Mouse (Mus musculus) cerebellum, adult 11 months (tissue): ENCODE measurements around the gene Tnrc6b.
"Not testable (repeated sequence)": the region's sequence is repeated elsewhere in the genome, so short reads cannot be mapped to it uniquely, and the experiment has no call there.

Source experiments
- DNase-seq: peaks from one replicate; pipeline ENCODE4 v3.0.0; 2022

The Tnrc6b gene

DNA sequence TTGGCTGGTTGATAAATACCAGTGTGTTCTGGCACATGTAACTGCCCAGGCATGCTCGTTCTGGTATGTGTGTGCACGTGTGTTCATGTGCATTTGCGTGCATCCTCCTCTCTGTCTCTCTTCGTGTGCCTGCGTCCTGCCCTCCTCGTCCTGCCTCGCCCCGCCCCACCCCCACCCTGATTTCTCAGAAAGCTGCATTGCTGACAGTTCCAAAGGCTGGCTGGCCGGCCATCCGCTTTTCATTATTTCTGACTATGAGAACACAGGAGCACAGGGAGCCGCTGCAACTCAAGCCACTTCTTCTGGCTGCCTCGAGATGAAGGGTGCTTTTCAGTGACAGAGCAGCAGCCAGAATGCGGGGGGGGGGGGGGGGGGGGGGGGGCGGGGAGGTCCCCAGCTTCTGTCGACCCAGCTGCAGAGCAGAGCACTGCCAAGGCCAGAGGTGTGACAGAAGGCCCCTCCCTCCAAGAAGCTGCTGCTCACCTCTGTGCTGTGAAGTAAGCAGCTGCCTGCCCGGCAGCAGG, 219.0 kb downstream of the Tnrc6b start:
- no peak for DNase-seq

DNA sequence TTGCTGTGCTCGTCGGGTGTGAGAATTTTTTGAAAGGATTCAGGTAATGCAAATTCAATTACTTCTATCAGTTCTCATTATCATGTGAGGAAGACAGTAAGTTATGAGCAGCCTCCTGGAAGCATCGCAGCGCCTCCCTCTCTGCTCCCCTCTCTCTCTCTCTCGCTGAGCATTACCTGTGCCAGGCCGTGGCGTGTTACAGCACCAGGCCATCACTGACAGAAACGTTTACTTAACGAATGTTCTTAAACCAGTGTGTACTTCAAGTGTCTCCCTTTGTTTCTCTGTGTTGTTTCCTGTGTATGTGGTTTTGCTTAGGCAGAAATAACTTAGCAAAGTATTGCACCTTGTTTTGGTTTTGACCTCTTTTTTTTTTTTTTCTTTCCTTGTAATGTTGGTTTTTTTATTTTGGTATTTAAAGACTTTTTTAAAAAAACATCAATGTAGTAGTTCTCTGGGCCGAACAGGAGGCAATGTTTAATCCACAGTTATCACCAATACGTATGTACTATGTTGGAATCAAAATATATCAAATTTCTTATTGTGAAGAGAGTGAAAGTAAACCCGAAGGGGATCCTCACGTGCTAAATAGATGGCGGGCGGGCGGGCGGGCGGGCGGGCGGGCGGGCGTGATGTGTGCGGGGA, 219.7 kb downstream of the Tnrc6b start:
- DNase-seq = not testable (repeated sequence)

DNA sequence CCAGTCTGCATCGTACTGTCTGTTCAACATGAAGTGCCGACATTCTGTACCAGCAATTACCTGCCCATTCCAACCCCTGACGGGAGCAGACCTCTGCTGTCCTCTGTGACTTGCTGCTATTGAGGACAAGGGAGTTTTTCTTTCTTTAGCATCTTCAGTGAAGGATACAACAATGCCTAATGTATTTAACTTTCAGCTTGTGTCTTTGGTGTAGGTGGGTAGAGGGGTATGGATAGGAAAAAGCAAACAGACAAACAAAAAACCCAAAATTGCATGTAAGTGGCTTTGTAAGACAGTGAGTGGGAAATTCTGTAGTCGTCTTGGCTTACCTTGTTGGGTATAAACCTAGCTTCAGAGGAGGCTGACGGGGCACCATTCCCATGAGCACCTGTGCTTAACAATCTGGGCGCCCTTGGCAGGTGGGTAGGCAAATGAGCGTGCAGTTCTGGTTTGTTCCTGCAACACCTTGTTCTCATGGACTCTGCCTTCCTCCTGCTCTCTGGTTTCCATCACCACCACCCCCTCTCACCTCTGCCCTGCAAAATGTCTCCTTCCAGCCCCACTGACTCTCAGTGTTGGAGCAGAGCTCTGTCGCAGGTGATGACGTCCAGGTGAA, 220.3 kb downstream of the Tnrc6b start:
- no peak for DNase-seq

DNA sequence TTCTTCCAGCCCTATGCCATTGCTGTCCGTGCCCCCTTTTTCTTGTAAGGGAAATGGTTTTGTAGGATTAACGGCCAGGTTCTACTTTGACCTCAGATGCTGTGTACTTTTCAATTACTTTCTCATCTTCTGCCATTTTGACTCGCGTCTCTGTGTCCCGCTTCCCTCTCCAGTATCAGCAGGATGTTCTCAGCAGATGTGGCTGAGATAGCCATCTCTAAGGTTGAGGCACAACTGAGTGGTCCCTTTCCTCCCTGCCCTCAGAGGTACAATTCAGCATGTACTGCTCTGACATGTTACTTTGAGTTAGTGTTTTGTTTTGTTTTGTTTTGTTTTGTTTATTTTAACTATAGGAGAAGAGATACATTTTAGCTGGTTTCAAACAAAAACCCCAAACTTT, 223.7 kb downstream of the Tnrc6b start:
- DNase-seq = no peak

DNA sequence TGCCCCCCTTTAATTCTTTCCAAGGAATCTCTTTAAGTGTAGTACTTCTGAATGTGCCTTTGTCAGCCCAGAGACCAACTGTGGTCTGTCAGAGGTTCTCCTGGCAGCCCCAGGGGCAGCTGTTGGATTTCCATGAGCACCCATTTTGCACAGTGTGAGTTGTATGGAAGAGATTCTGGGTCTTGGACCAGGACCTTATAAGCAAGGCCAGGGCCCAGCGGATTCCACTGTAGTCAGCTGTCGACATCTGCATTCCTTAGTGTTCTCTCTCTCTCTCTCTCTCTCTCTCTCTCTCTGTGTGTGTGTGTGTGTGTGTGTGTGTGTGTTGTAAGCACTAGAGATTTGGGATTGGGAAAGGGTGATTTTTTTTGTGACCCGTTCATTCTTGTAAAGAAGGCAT, 225.6 kb downstream of the Tnrc6b start:
- no peak for DNase-seq

DNA sequence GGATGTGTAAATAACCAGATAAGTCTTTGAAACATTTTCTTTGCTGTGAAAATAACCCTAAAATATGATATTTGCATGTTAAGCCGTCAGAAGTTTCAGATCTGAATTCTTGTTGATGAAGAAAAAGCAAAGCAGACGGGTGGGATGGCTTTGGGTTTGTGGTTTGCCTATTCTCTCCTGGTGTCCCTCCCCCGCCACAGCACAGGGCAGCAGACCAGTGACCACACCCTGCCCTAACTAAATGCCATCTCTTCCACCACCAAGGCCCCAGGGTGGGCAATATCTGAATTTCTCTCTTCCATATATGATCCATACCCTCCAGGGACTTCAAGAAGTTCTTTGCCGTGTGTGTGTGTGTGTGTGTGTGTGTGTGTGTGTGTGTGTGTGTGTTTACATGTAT, 227.5 kb downstream of the Tnrc6b start:
- no peak for DNase-seq

DNA sequence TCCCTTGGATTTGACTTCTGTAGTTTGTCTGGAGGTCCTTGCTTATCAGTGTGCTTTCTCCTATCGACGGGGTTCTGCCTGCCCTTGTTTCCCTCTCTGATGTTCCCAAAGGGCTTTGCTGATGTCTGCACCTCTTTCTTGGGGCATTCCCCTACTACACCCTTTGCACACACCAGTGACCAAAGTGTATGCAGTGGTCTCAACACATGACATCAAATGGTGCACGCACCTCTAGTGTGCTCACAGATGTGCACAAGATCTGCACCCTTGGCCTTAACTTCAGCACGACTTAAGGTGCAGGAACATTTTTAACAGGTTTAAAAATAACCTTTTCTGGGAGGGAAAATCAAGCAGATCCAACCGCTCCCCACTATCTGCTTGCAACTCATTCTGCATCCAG, 228.3 kb downstream of the Tnrc6b start:
- no peak for DNase-seq

DNA sequence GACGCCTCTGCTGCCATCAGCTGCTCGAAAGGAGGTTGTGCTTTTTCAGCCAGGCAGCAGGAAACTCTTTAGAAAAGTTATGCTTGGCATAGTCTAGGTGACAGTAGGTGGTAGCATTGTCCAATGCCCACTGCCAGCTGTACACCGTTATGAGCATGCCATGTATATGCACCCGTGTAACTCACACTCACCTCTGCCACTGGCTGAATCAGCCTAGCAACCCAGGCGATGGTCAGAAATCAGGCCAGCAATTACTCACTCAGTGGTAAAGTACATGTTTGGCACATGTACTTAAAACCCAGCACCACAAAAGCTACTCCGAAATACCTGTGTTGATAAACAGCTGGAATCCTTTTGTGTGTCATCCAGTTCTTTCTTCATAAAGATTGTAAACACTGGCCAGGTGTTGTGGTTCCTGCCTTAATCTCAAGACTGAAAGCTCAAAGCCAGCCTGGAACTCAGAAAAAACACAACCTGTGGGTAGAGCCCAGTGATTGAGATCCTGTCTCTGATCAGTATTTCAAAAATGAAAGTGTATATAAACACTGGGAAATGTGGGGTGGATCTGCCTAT, 230.4 kb downstream of the Tnrc6b start:
- DNase-seq = no peak

DNA sequence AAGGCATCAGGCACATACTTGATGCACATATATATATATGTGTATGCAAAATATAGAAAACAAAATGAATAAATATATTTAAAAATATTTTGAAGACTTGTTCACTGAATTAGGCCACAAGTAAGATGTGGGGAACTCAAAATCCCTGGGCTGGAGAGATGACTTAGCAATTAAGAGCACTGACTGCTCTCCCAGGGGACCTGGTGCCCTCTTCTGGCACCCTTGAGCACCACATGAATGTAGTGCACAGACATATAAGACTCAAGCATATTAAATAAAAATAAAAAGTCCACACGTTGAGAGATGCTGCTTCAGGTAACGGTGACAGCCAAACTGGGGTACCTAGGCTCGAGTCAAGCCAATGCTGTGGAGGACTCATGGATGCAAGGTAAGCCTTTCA, 234.7 kb downstream of the Tnrc6b start:
- DNase-seq = no peak

DNA sequence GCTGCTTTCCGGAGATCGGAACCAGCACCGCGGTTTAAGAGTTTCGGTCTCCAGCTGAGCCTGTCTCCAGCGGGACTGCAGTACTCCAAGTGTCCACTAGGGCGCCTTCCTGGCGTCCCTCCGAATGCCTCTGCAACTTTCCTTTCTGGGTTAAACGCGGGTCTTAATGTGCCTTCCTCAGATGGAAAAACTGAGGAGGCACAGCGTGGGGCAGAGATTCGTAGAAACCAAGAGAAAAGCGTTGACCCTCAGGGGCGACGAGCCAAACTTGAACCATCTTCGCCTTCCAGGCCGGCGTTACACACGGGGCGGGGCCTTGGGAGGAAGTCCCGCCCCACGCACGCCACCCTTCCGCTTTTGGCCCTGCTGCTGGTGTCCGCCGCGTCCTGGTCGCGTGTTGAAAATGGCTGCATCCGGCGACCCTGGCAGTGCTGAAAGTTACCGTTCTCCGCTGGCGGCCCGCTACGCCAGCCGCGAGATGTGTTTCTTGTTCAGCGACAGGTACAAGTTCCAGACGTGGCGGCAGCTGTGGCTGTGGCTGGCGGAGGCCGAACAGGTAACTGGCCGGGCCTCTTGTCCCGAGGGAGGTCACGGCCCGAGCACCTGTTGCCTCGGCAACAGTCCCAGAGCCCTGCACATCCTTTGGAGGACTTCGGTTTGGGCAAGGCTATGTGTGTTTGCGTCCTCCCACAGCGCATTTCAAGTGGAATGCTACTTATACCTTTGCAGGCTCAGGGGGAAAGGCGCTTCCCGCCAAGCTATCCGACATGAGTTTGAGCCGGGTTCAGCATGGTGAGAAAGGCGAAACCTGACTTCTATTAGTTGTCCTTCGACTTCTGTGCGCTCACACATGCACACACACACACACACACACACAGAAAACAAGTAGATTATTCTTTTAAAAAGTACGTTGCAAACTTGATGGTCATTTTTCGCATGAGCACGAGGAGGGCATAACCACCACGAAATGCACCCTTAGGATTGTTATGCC, 237.3 kb downstream of the Tnrc6b start, which contains the start of gene Adsl:
Adsl (plus strand) TSS at position 346 of the 991 bp plus-strand sequence.
- peak; percentile 84 for DNase-seq

DNA sequence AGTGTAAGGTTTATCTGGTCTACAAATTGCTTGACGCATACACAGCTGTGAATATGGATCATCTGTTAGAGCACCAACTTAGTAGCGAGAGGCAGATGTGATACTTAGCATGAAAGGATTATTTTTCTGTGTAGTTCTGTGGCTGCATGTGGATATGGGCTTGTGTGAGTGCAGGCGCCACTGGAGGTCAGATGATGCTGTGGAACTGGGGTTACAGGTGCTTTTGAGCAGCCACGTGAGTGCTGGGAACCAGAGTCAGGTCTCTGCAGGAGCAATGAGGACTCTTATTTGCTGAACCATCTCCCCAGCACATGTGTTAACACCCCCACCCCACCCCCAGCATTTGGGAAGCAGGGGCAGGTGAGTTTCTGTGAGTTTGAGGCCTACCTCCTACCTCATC, 238.3 kb downstream of the Tnrc6b start:
- DNase-seq = no peak

DNA sequence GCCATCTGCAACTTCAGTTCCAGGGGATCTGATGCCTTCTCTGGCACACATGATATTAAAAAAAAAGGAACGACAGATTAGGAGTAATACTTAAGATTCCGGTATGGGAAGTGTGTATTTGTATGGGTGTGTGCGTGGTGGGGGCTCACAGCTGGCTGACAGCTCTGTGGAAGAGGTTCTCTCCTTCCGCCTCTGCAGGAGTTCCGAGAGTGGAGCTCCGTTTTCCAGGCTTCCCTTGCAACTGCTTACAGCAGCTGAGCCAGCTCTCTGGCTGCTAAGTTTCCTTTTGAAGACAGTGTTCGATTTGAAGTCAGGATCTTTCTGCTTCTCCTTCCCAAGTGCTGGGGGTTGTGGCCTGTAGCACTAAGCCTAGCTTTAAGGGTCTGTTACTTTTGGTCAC, 238.9 kb downstream of the Tnrc6b start:
- no peak for DNase-seq

DNA sequence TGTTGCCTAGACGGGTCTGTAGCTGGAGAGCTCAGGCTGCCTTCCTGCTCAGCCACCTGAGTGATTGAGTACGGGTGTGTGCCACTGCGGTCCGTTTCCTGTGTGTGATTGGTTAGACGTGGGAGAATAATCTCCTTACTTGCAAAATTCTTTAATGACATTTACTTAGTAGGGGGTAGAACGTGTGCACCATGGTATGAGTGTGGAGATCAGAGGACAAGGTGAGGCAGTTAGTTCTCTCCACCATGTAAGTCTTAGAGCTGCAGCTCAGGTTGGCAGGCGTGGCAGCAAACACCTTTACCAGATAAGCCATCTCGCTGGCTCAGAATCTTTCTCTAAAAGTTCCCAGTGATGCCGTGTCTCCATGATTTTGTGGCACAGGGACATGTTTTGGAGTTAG, 242.9 kb downstream of the Tnrc6b start:
- no peak for DNase-seq

DNA sequence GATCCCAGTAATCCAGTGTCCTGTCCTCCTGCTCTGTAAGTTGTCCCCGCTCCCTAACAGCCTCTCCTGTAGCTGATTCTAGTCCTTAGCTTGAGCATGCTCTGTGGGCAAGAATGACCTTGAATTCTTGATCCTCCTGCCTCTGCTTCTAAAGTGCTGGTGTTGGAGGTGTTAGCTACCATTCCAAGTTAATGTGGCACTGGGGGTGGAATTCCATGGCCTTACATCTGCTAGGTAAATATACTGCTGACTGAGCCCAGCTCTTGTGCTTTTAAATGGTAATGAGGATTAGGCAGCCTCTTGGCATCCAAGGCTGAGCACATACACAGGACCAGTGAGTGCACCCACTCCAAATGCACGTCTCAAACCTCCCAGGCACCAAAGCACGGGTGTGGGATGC, 243.7 kb downstream of the Tnrc6b start:
- no peak for DNase-seq

DNA sequence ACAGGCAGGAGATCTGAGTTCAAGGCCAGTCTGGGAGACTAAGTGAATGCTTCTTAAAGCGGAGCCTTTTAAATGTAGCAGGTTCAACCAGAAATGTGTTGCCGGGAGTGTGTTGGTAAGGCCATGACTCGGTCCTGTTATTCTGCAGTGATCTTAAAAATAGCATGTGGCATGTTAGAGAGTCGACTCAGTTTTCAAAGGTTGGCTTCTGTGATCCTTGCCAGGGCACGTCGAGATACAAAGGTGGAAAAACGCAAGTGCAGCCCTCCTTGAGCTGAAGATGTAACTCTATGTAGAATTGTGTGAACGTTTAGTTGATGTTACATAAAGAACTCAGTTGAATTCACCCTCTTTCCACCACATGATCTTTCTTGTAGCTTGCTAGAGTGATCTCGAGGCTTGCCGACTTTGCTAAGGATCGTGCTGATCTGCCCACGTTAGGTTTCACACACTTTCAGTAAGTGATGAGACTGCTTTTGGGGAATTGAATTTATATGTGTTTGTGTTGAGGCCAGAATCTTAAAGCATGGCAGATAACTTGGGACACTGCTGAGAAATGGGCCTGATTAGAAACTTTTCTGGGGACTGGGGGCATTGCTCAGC, 244.8 kb downstream of the Tnrc6b start:
- no peak for DNase-seq

DNA sequence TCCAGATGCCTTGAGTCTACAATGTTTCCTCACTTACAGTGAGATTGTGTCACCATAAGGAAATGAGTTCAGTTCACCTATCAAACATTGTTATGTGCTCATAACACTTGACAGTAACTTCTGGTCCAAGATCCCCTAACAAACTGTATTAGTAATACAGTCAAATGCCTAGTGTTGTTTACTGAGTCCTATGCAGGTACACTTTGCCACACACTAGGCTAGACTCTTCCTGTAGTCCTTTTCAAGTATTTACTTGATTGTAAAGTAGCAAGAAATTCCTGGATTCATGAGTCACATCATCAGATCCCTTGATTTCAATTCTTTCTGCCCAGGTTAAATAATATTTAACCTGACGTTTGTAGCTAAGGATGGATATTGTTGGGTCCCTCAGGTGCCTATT, 258.3 kb downstream of the Tnrc6b start:
- DNase-seq = no peak

DNA sequence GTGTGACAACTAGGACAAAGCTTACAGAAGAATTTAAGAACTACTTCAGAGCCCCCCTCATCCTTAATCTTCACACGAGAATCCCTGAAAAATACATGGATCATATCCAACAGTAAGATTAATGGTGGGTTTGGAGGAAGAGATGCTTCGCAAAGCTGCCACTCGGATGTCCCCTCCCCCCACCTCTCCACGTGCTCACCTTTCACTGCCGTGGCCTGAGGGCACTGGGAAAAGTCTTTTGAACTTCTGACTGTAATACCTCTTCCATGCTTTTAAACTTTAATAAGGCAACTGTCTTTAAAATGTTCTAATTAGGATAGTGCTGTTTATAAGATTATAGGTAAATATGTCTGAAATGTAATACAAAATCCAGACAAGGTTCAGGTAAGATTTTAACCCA, 263.2 kb downstream of the Tnrc6b start:
- DNase-seq = no peak

DNA sequence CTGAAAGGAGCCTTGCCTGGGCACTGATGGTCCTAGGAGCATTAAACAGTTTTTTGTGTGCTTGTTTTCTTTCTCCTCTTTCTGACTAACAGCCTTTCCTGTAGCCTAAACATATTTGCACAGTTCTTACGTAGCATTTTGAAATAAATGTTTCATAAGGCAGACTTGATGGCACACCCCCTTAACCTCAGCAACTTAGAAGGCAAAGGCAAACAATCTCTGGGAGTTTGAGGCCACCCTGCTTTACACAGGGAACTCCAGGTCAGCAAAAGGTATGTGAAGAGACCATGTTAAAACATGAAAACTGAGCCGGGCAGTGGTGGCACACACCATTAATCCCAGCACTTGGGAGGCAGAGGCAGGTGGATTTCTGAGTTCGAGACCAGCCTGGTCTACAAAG, 264.6 kb downstream of the Tnrc6b start:
- DNase-seq = no peak

DNA sequence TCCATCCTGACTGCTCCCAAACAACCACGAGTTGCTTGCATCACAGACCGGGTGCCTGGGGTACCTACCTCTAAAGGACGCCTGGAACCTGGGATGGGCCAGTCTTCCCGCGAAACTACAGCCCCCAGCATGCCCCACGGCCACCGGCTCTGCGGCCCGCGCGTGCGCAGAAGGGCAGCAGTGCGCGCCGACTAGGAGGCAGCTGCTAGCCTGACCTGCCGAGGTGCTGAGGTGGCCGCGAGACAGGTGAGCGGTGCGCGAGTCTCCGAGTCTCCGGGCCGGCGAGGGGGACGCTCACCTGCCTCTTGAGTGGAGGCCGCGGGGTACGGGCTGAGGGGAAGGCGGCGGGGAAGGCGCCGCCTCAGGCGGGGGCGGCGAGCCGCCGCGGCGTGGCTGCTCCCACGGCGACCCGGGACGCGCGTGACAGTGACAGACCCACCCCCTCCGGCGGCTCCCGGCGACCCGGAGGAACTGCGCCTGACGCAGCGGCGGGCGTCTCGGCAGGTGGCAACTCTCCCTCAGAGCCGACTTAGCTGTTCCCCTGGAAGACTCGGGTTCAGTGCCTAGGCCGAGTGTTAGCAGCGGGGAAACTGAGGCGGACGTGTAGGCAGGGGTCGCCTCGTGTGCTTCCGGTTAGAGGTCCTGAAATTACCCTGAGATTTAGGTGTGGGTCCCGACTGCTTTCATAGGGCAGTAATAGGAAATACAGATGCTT, 266.7 kb downstream of the Tnrc6b start, which contains the start of gene Sgsm3:
Sgsm3 (plus strand) TSS at position 146 of the 715 bp plus-strand sequence.
- DNase-seq = peak; percentile 89

DNA sequence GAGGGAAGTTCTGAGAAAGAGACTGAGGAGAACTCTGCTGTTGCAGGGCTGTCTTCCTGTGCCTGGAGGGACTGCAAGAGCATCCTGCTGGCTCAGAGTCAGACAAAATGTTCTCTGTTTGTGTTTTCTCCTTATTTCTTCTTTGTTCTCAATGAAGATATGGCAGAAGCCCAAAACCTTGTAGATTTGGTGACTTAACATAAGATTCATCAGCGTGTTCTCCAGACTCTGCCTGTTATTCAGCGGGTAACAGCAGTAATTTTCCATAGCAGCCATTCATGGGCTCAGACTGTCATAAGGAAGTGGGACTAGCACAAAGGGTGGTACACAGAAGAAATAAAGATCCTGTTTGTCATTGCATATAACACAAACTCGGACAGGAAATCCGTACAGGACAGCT, 268.5 kb downstream of the Tnrc6b start:
- no peak for DNase-seq

DNA sequence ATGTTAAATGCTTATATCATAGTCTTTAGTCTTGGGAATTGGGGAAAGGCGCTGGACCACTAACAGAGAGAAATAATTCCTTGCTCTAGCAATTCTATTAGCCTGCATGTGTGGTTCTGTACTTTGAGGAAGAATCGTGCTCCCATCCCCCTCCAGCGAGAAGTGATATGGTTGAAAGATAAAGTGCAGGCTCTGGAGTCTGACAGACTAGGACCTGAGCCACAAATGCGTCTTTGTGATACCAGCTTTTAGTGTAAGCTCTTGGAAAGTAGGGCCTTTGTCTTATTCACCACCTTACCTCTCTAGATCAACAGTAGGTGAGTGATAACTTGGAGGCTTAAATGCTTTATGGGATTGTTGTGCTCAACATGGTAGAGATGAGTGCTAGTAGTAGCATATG, 270.1 kb downstream of the Tnrc6b start:
- DNase-seq = no peak

DNA sequence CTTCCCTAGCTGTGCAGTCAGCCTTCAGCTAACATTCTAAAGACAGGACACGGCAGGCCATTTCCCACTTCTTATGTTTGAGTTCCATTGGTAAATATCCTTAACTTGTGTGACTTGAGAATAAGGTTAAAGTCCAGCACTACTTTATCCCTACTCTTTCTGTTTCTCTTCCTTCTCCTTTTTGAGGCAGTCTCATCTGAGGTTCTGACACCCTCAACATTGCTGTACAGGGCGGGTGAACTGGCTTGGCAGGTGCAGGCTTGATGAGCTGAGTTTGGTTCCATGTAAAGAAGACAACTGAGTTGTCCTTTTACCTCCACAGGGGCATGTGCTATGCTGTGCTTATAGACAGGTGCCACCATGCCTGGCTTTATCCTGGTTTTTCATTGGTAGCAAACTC, 272.2 kb downstream of the Tnrc6b start:
- DNase-seq = no peak
